Mouse (Mus musculus): ENCODE measurements at regions not wholly inside any gene's neighbourhood (a gene's known extent, or its start where the extent isn't known, plus 50 kb on each side); places are given as distances from the start of the nearest gene placed in this dataset.

GRCm38 (mm10) chr1:129138783-129139182, 134.3 kb upstream of the Thsd7b start:
- ATAC-seq (replicated peaks; ENCODE audit: extremely low read depth, insufficient read depth, low FRiP score) = no peak
- Histone ChIP-seq H3K4me2 (ENCODE audit: low read depth, low read length) (no peak overlapping the region), H3K4me3 (ENCODE audit: low read length) (no peak overlapping the region), H3K9ac (ENCODE audit: low read length) (no peak overlapping the region), H3K9me3 (replicated peaks; ENCODE audit: control insufficient read depth, low read length) (no peaks in the 10 kb centered on the region), H3K36me3 (ENCODE audit: control insufficient read depth, insufficient read depth) (no peaks in the 10 kb centered on the region), H3K27ac (ENCODE audit: low read length) (no peak overlapping the region), H3K4me1 (ENCODE audit: control insufficient read depth, insufficient read depth, low read length) (no peaks in the 10 kb centered on the region), H3K27me3 (ENCODE audit: control insufficient read depth, insufficient read depth, low read length) (no peaks in the 10 kb centered on the region)
- 71% methylated on average over 7 of the region's 7 CpGs for WGBS

- Histone ChIP-seq H3K9me3 (replicated peaks; ENCODE audit: control insufficient read depth, low read length) (no peaks in the 10 kb centered on the region), H3K27me3 (ENCODE audit: control insufficient read depth, insufficient read depth, low read length) (no peaks in the 10 kb centered on the region), H3K4me1 (ENCODE audit: control insufficient read depth, insufficient read depth, low read length) (no peaks in the 10 kb centered on the region), H3K27ac (ENCODE audit: low read length) (no peak overlapping the region), H3K36me3 (ENCODE audit: control insufficient read depth, insufficient read depth) (no peaks in the 10 kb centered on the region), H3K4me3 (ENCODE audit: low read length) (no peak overlapping the region), H3K4me2 (ENCODE audit: low read depth, low read length) (no peak overlapping the region), H3K9ac (ENCODE audit: low read length) (no peak overlapping the region)
- ATAC-seq (replicated peaks; ENCODE audit: extremely low read depth, insufficient read depth, low FRiP score) = no peak
- WGBS = 60% methylated on average over 1 of the region's 1 CpGs
Measured at GRCm38 (mm10) chr1:129106961-129107557, 166.0 kb upstream of the Thsd7b start.

- peak overlapping the region; percentile 77 for H3K27ac ChIP-seq (ENCODE audit: low read length)
- 40% methylated on average over 8 of the region's 8 CpGs for WGBS
- peak; percentile 90 for ATAC-seq (replicated peaks; ENCODE audit: extremely low read depth, insufficient read depth, low FRiP score)
- H3K4me2 ChIP-seq (ENCODE audit: low read depth, low read length) = peak overlapping the region; percentile 15
- peaks cover 4% of the 10 kb centered on the region; the same call in 1 of the 2 replicates for H3K4me1 ChIP-seq (ENCODE audit: control insufficient read depth, insufficient read depth, low read length)
- H3K4me3 ChIP-seq (ENCODE audit: low read length) = no peak overlapping the region
- no peaks in the 10 kb centered on the region; the same call in 1 of the 2 replicates for H3K9me3 ChIP-seq (replicated peaks; ENCODE audit: control insufficient read depth, low read length)
- H3K36me3 ChIP-seq (ENCODE audit: control insufficient read depth, insufficient read depth) = no peaks in the 10 kb centered on the region
- H3K27me3 ChIP-seq (ENCODE audit: control insufficient read depth, insufficient read depth, low read length) = no peaks in the 10 kb centered on the region
- H3K9ac ChIP-seq (ENCODE audit: low read length) = 0 out of 2 replicates have a peak overlapping the region, but pooled peaks have one; percentile 5
Measured at GRCm38 (mm10) chr1:129100997-129101396, 172.1 kb upstream of the Thsd7b start.

- no peak for ATAC-seq (replicated peaks; ENCODE audit: extremely low read depth, insufficient read depth, low FRiP score)
- H3K4me1 ChIP-seq (ENCODE audit: control insufficient read depth, insufficient read depth, low read length) = no peaks in the 10 kb centered on the region
- H3K27me3 ChIP-seq (ENCODE audit: control insufficient read depth, insufficient read depth, low read length) = no peaks in the 10 kb centered on the region
- H3K4me2 ChIP-seq (ENCODE audit: low read depth, low read length) = no peak overlapping the region
- no peak overlapping the region for H3K4me3 ChIP-seq (ENCODE audit: low read length)
- H3K9ac ChIP-seq (ENCODE audit: low read length) = no peak overlapping the region
- H3K36me3 ChIP-seq (ENCODE audit: control insufficient read depth, insufficient read depth) = no peaks in the 10 kb centered on the region
- no peak overlapping the region for H3K27ac ChIP-seq (ENCODE audit: low read length)
- WGBS = 64% methylated on average over 3 of the region's 3 CpGs
- H3K9me3 ChIP-seq (replicated peaks; ENCODE audit: control insufficient read depth, low read length) = no peaks in the 10 kb centered on the region
Measured at GRCm38 (mm10) chr1:129078274-129078673, 194.8 kb upstream of the Thsd7b start.

- Histone ChIP-seq H3K36me3 (ENCODE audit: control insufficient read depth, insufficient read depth) (no peaks in the 10 kb centered on the region), H3K4me2 (ENCODE audit: low read depth, low read length) (no peak overlapping the region), H3K9me3 (replicated peaks; ENCODE audit: control insufficient read depth, low read length) (peaks cover 5% of the 10 kb centered on the region), H3K4me1 (ENCODE audit: control insufficient read depth, insufficient read depth, low read length) (peaks cover 8% of the 10 kb centered on the region), H3K4me3 (ENCODE audit: low read length) (no peak overlapping the region), H3K27me3 (ENCODE audit: control insufficient read depth, insufficient read depth, low read length) (no peaks in the 10 kb centered on the region), H3K27ac (ENCODE audit: low read length) (peak overlapping the region; percentile 37; the same call in 1 of the 2 replicates), H3K9ac (ENCODE audit: low read length) (no peak overlapping the region)
- ATAC-seq (replicated peaks; ENCODE audit: extremely low read depth, insufficient read depth, low FRiP score) = peak; percentile 93
- 34% methylated on average over 6 of the region's 6 CpGs for WGBS
Measured at GRCm38 (mm10) chr1:129057182-129057581, 215.9 kb upstream of the Thsd7b start.

GRCm38 (mm10) chr1:129055252-129055651, 217.8 kb upstream of the Thsd7b start:
- H3K4me3 ChIP-seq (ENCODE audit: low read length) = no peak overlapping the region
- H3K9ac ChIP-seq (ENCODE audit: low read length) = no peak overlapping the region
- peaks cover 4% of the 10 kb centered on the region; the same call in 1 of the 2 replicates for H3K4me1 ChIP-seq (ENCODE audit: control insufficient read depth, insufficient read depth, low read length)
- H3K9me3 ChIP-seq (replicated peaks; ENCODE audit: control insufficient read depth, low read length) = peaks cover 5% of the 10 kb centered on the region
- no peak for ATAC-seq (replicated peaks; ENCODE audit: extremely low read depth, insufficient read depth, low FRiP score)
- H3K27me3 ChIP-seq (ENCODE audit: control insufficient read depth, insufficient read depth, low read length) = no peaks in the 10 kb centered on the region
- no peak overlapping the region for H3K27ac ChIP-seq (ENCODE audit: low read length)
- no peak overlapping the region for H3K4me2 ChIP-seq (ENCODE audit: low read depth, low read length)
- no peaks in the 10 kb centered on the region for H3K36me3 ChIP-seq (ENCODE audit: control insufficient read depth, insufficient read depth)

- ATAC-seq (replicated peaks; ENCODE audit: extremely low read depth, insufficient read depth, low FRiP score) = no peak
Measured at GRCm38 (mm10) chr1:129033707-129034106, 239.4 kb upstream of the Thsd7b start.

GRCm38 (mm10) chr1:129005899-129006298, 267.2 kb upstream of the Thsd7b start:
- H3K4me2 ChIP-seq (ENCODE audit: low read depth, low read length) = no peak overlapping the region
- no peak overlapping the region for H3K9ac ChIP-seq (ENCODE audit: low read length)
- H3K4me1 ChIP-seq (ENCODE audit: control insufficient read depth, insufficient read depth, low read length) = no peaks in the 10 kb centered on the region
- H3K27me3 ChIP-seq (ENCODE audit: control insufficient read depth, insufficient read depth, low read length) = no peaks in the 10 kb centered on the region
- no peaks in the 10 kb centered on the region for H3K9me3 ChIP-seq (replicated peaks; ENCODE audit: control insufficient read depth, low read length)
- no peak for ATAC-seq (replicated peaks; ENCODE audit: extremely low read depth, insufficient read depth, low FRiP score)
- no peaks in the 10 kb centered on the region for H3K36me3 ChIP-seq (ENCODE audit: control insufficient read depth, insufficient read depth)
- WGBS = 79% methylated on average over 1 of the region's 1 CpGs
- no peak overlapping the region for H3K4me3 ChIP-seq (ENCODE audit: low read length)
- no peak overlapping the region for H3K27ac ChIP-seq (ENCODE audit: low read length)

More at GRCm38 (mm10) chr1:129033707-129034106, 239.4 kb upstream of the Thsd7b start:
- H3K27me3 ChIP-seq (ENCODE audit: control insufficient read depth, insufficient read depth, low read length) = no peaks in the 10 kb centered on the region
- 71% methylated on average over 5 of the region's 5 CpGs for WGBS
- H3K27ac ChIP-seq (ENCODE audit: low read length) = no peak overlapping the region
- H3K4me1 ChIP-seq (ENCODE audit: control insufficient read depth, insufficient read depth, low read length) = no peaks in the 10 kb centered on the region
- H3K9ac ChIP-seq (ENCODE audit: low read length) = no peak overlapping the region
- no peaks in the 10 kb centered on the region for H3K36me3 ChIP-seq (ENCODE audit: control insufficient read depth, insufficient read depth)
- H3K9me3 ChIP-seq (replicated peaks; ENCODE audit: control insufficient read depth, low read length) = no peaks in the 10 kb centered on the region
- no peak overlapping the region for H3K4me2 ChIP-seq (ENCODE audit: low read depth, low read length)
- H3K4me3 ChIP-seq (ENCODE audit: low read length) = no peak overlapping the region

GRCm38 (mm10) chr1:129002286-129002685, 270.8 kb upstream of the Thsd7b start:
- 52% methylated on average over 2 of the region's 2 CpGs for WGBS
- Histone ChIP-seq H3K36me3 (ENCODE audit: control insufficient read depth, insufficient read depth) (no peaks in the 10 kb centered on the region), H3K27me3 (ENCODE audit: control insufficient read depth, insufficient read depth, low read length) (no peaks in the 10 kb centered on the region), H3K27ac (ENCODE audit: low read length) (no peak overlapping the region), H3K4me2 (ENCODE audit: low read depth, low read length) (no peak overlapping the region), H3K9ac (ENCODE audit: low read length) (no peak overlapping the region), H3K4me3 (ENCODE audit: low read length) (no peak overlapping the region), H3K4me1 (ENCODE audit: control insufficient read depth, insufficient read depth, low read length) (no peaks in the 10 kb centered on the region), H3K9me3 (replicated peaks; ENCODE audit: control insufficient read depth, low read length) (no peaks in the 10 kb centered on the region)
- no peak for ATAC-seq (replicated peaks; ENCODE audit: extremely low read depth, insufficient read depth, low FRiP score)
